16 mouse cellular contexts compared by ENCODE assay signal in the genomic region with DNA sequence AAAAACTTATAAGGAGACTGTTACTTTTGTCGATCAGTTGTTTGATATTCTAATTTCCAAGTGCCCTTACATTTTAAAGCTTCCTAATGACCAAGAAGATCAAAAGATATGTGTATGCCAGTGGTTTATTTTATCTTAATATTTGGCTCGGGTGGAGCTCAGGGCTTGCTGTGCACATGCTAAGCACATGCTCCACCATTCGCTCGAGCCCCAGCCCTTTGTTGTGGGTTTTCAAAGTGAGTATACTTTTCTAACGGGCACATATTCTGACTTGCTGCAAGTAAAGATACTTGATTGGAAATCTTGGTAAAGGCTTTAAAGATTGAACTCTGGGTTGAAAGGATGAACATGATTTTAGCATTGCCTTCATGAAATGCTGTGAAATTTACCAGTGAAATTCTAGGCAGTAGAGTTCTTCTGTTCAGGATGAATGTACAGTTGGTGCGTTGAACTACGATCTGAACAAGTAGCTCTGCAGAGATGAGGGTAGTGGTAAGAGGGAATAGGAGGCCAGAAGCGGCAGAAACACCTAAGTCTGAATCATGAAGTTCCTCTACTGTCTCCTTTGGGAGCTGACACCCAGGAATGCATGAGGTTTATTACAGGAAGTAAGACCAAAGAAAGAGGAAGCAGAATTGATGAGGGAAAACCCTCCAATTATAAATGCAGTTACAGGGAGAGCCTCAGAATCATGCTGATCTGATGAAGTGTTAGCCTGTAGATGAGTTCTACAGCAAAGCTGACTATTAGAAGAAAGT.
DNase-seq lines count a peak whose midpoint lies in the region; ATAC-seq and TF ChIP-seq lines count a peak whose summit lies in the region.
"Had no signal": no experiment of that assay in that cellular context is flagged by ENCODE, and none has a peak within 500 bp of the region (broad histone marks: within the 10 kb centered on the region; RNA-seq: fewer than 3 reads in every experiment).

No protein-coding gene starts in this region.

- WGBS in hindbrain, embryonic 15.5 days: 89% methylated on average over 8 of the region's 8 CpGs
- WGBS in hindbrain, embryonic 13.5 days: 91% methylated on average over 8 of the region's 8 CpGs

- H3K36me3 ChIP-seq in hindbrain, embryonic 15.5 days: no peaks in the 10 kb centered on the region
- H3K36me3 ChIP-seq in hindbrain, embryonic 13.5 days: no peaks in the 10 kb centered on the region
- peaks cover 22% of the 10 kb centered on the region for H3K36me3 ChIP-seq in C2C12 (ENCODE audit: control insufficient read depth, insufficient read depth)
- H3K36me3 ChIP-seq: embryonic facial prominence, embryonic 15.5 days; heart, embryonic 12.5 days; limb, embryonic 15.5 days; lung, embryonic 15.5 days had no signal

- DNase-seq in thymus, postnatal 14 days: peak; percentile 34
- DNase-seq in lung, postnatal 25 days (ENCODE audit: low spot score): no peak
- DNase-seq in cerebellum, adult 11-12 months: no peak
- DNase-seq: adrenal gland, postnatal 36 days; gastrocnemius, adult 2 months; kidney, adult 8-10 months; right cerebral cortex, postnatal 14 days had no signal

- no peak for TF ChIP-seq CTCF in C2C12 (IDR thresholded peaks at IDR 0.05; ENCODE audit: control insufficient read depth, insufficient read depth, insufficient read length)

- no peak overlapping the region for H3ac ChIP-seq in C2C12 (ENCODE audit: control insufficient read depth, insufficient read length, low read depth)

- no peak overlapping the region for H3K4me3 ChIP-seq in hindbrain, embryonic 15.5 days
- no peak overlapping the region for H3K4me3 ChIP-seq in hindbrain, embryonic 13.5 days
- peak overlapping the region; percentile 51 for H3K4me3 ChIP-seq in C2C12 (ENCODE audit: insufficient read depth, poor library complexity, severe bottlenecking)
- H3K4me3 ChIP-seq: embryonic facial prominence, embryonic 15.5 days; forebrain, embryonic 13.5 days; gastrocnemius, adult 2 months; limb, embryonic 15.5 days; lung, embryonic 15.5 days had no signal

- peaks cover 73% of the 10 kb centered on the region for H3K79me3 ChIP-seq in C2C12 (ENCODE audit: low read depth)

- ATAC-seq in hindbrain, embryonic 15.5 days (ENCODE audit: low FRiP score, low read depth): no peak
- no peak for ATAC-seq in hindbrain, embryonic 13.5 days (ENCODE audit: low FRiP score)
- peak; percentile 26; the same call in 1 of the 2 replicates for ATAC-seq in common myeloid progenitor, adult 5-6 weeks (replicated peaks; ENCODE audit: low read depth, poor library complexity, severe bottlenecking)
- ATAC-seq: forebrain, embryonic 13.5 days had no signal

- no peaks in the 10 kb centered on the region for H3K9me3 ChIP-seq in hindbrain, embryonic 15.5 days
- no peaks in the 10 kb centered on the region for H3K9me3 ChIP-seq in hindbrain, embryonic 13.5 days
- H3K9me3 ChIP-seq: embryonic facial prominence, embryonic 15.5 days; forebrain, embryonic 13.5 days; heart, embryonic 12.5 days; limb, embryonic 15.5 days; lung, embryonic 15.5 days had no signal

- H3K4me2 ChIP-seq in hindbrain, embryonic 15.5 days: 0 out of 2 replicates have a peak overlapping the region, but pooled peaks have one; percentile 6
- no peak overlapping the region for H3K4me2 ChIP-seq in hindbrain, embryonic 13.5 days
- H3K4me2 ChIP-seq: embryonic facial prominence, embryonic 15.5 days; limb, embryonic 15.5 days; lung, embryonic 15.5 days had no signal

- H3K79me2 ChIP-seq in C2C12 (ENCODE audit: control insufficient read depth, insufficient read depth): peaks cover 85% of the 10 kb centered on the region

- H3K4me1 ChIP-seq in hindbrain, embryonic 15.5 days (replicated peaks): peaks cover 14% of the 10 kb centered on the region
- H3K4me1 ChIP-seq in hindbrain, embryonic 13.5 days (replicated peaks): peaks cover 17% of the 10 kb centered on the region
- H3K4me1 ChIP-seq: embryonic facial prominence, embryonic 15.5 days had no signal

- no peaks in the 10 kb centered on the region for H3K27me3 ChIP-seq in hindbrain, embryonic 15.5 days
- no peaks in the 10 kb centered on the region for H3K27me3 ChIP-seq in hindbrain, embryonic 13.5 days
- H3K27me3 ChIP-seq in C2C12 (ENCODE audit: control insufficient read depth, insufficient read depth, insufficient read length): no peaks in the 10 kb centered on the region
- H3K27me3 ChIP-seq: embryonic facial prominence, embryonic 15.5 days; forebrain, embryonic 13.5 days; heart, embryonic 12.5 days; limb, embryonic 15.5 days; lung, embryonic 15.5 days had no signal

- H3K27ac ChIP-seq in hindbrain, embryonic 15.5 days (replicated peaks): no peak overlapping the region
- no peak overlapping the region for H3K27ac ChIP-seq in hindbrain, embryonic 13.5 days
- H3K27ac ChIP-seq: embryonic facial prominence, embryonic 15.5 days; forebrain, embryonic 13.5 days; gastrocnemius, adult 2 months; limb, embryonic 15.5 days; lung, embryonic 15.5 days had no signal

- H3K9ac ChIP-seq in hindbrain, embryonic 15.5 days: no peak overlapping the region
- no peak overlapping the region for H3K9ac ChIP-seq in hindbrain, embryonic 13.5 days
- H3K9ac ChIP-seq: embryonic facial prominence, embryonic 15.5 days; forebrain, embryonic 13.5 days; heart, embryonic 12.5 days; limb, embryonic 15.5 days; lung, embryonic 15.5 days had no signal

TF ChIP-seq in C2C12, 6 proteins besides CTCF, POLR2A, EP300 and RAD21:
- TF ChIP-seq MAX (IDR thresholded peaks at IDR 0.05): peak; percentile 53
- no peak for TF ChIP-seq USF1 (IDR thresholded peaks at IDR 0.05; ENCODE audit: low read depth)
